Mouse (Mus musculus) heart, postnatal 10 days (tissue): ENCODE results near the gene Zc3h12c. TPM values are rescaled to one million over a fixed set of nuclear protein-coding genes. Genes with fewer than 3 reads are reported as not detected.
A peak's percentile ranks its signal among the peaks of the same experiment; 100 is the strongest.
"Not testable (repeated sequence)": the region's sequence is repeated elsewhere in the genome, so short reads cannot be mapped to it uniquely, and the experiment has no call there.

Experiments used
- DNase-seq, 2 experiments: peaks; one replicate each; pipeline ENCODE4 v3.0.0; 2021
- intact Hi-C: fragments of 180-260 bp; cut with DNase I; formaldehyde crosslinking; loops from one replicate; pipeline ENCODE4 v1.15.1; 2025
- total RNA-seq, 2 experiments: library from RNA; stranded (reverse); gene quantifications; 2 replicates each; pipeline ENCODE4 v1.2.3; 2021

Gene Zc3h12c
- total RNA-seq, 2 experiments from 2014 or later = 11.9 to 14.1 TPM

DNA sequence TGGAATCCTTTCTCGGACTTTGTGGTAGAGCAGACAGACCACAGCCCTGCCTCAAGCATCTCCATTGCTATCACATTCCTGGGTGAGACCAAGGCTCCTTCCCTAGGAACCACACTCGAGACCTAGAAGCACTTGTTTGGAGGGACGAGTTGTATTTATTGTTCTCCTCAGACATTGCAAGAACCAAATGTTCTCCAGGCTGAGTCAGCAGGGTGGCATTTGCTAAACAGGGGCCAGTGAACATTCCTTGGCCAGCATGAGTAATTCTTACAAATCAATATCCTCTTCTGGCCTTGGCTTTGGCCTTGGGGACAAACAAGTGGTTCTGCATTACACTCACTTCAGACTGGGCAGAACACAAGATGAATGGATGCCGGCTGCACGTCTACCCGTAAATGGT, 62.9 kb downstream of the Zc3h12c start:
- DNase-seq = no peak
- intact Hi-C loops = no loop called here

DNA sequence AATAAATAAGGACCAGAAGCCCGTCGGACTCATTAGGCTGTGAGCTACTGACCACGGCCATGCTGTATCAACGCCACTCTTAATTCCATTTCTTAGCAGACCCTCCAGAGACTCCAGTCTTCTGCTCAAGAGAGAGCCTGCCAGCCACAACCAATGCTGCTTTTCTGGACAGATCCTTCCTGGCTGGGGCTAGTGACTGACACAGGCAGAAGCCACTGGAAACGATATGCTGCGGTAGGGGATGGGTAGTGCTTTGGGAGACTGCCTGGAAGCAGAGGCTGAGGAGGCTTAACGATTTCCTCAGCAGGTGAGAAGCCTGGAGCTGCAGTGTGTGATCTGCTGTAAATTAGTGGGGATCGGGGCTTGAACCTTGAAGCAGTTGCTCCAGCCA, 64.2 kb downstream of the Zc3h12c start:
- intact Hi-C loops = no loop called here
- no peak for DNase-seq

DNA sequence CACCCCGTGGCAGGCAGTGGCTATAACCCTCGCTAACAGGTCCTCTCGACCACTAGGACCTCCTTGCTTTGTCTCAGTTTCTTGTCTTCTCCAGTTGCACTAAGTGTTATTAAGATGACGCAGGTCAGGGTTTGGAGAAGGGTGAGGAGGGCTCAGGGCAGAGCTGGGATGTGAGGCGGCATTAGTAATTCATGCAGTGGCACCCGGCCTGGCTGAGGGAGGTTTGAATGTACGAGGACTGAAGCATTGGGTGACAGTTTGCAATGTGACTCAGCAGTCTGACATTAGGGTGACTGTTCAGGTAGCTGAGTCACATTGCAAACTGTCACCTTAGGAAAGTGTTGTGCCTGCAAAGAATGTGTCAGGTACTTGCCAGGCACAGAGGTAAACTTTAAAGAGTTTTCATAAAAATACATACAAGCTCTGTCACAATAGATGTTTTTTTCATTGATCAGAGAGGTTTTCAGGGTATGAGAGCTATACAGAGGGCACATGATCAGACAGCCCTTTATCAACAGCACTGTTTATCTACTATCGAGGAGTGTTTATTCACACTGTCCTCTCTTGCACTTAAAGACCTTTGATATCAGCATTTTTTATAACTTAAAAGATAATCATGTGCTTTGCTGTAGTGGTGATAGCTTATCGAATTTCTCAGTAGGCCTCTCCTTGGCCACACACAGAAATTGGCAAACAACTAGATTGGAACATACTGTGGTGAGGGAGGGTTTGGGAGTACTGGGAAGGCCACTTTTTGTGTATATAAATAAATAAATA, 64.7 kb downstream of the Zc3h12c start:
- no peak for DNase-seq
- intact Hi-C loops = no loop called here

DNA sequence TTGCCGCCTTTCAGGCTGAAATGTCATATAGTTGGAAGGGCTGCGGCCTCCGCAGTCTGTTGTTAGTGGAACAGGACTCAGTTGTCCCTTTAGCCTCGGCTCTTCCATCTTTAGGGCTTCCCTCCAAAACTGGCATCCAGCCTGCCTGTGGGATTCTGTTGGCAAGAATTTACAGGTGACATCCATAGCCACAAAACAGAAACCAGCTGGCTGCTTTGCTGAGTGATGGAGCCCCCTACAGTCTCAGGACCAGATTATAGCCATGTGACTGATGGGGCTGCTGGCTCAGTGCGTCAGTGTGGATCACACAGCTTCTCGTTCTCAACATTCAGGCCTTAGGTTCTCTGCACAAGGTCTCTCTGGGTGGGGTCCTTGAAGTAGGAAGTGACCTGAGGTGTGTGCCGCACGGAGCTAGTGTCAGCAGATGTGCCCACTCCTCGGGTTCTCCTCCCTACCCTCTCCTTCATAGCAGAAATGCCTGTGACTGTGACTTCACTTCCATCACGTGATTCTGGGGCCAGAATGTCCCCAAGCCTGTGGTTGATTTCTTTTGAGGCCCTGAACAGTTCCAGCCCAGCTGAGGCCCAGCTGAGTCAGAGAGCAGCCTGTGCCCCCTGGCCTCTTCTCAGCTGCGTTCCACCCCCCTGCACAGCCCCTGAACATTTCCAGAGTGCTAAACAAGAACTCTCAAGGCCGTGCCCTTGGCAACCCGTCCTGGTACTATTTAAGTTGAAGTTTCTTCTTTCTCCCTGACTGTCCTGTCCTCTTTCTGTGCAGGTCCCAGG, 66.1 kb downstream of the Zc3h12c start:
- intact Hi-C loops = no loop called here
- DNase-seq = no peak

DNA sequence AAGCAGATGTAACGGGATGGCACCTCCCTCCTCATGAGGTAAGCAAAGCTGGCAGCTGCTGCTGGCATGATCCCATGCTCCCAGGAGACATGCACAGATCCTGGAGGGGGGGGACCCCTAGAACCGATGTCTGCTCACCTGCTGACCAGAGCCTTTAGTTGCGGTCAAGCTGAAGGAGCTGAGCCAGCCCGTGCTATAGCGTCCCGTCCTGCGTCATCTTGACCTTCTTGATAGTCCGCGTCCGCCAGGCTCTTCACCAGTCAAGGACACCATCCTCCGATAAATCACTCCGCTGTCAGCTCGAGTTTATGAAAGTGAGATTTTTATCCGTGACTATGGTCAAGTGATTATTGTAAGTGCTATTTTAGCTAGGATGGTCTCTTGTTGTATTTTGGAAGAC, 67.9 kb downstream of the Zc3h12c start:
- no peak for DNase-seq
- intact Hi-C loops = no loop called here

DNA sequence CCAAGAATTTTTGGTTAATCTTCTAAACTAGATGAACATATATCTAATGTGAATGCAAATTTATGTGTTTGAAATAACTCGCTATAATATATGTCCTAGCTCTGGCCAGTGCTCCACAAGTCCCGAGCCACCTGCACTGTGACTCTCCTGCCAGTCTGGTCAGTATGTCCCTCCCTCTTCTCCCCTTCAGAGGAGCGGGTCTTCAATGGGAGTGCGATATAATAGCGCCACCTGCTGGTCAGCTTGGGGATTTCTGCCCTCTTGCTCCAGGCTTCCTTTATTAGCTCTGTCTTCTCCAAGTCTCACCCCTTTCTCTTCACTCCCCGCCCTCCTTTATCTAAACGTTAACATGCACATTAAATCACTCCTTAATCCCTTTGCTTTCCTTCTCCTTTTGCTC, 69.8 kb downstream of the Zc3h12c start:
- peak; percentile 86 to 90 for DNase-seq
- intact Hi-C loops = loop anchor here (1.0 to 10.0 kb wide), 7 partner anchors 51 to 934 kb away; partner anchors contain the start of genes Arhgap20, Gm32742 and Rdx

DNA sequence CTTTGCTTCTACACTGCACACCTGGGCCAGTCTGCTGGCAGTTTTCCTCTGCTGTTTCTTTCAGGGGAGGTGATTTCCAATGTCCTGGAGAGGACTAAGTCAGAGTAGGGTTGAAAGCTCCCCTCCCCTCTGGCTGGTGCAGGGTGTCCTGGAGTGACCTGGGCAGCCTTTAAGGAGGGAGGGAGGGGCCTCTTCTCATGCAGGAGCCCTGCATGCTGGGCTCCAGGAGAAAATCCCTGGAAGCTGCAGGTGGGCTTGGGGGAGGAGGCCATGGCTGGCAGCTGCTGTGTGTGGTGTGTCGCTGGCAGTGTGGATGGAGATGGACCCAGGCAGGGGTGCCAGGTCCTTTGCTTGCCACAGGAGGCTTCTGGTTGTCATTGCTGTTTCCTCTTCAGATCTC, 71.0 kb downstream of the Zc3h12c start:
- DNase-seq = no peak
- intact Hi-C loops = loop anchor here (5.0 to 10.0 kb wide), 4 partner anchors 50 to 933 kb away; partner anchors contain the start of genes Arhgap20, Gm32742 and Rdx

DNA sequence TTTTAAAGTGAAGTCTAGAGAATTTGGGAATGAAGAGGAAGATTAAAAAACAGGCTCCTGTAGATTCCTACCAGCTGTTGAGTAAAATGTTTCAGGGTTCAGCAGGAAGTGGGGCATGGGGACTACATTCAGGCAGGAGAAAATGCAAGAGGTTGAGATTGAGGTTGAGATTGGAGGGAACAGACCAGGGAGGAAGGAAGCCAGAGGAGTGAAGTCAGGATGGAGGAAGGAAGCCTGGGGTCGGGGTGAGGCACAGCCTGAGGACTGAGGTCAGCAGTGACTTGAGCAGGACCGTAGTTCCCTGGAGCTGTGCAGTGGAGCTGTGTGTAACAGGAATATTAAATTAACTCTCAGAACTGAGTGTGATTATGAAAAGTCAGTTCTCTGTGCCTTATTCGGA, 72.7 kb downstream of the Zc3h12c start:
- intact Hi-C loops = loop anchor here (5.0 to 10.0 kb wide), 4 partner anchors 48 to 931 kb away; partner anchors contain the start of genes Arhgap20, Gm32742 and Rdx
- DNase-seq = no peak

DNA sequence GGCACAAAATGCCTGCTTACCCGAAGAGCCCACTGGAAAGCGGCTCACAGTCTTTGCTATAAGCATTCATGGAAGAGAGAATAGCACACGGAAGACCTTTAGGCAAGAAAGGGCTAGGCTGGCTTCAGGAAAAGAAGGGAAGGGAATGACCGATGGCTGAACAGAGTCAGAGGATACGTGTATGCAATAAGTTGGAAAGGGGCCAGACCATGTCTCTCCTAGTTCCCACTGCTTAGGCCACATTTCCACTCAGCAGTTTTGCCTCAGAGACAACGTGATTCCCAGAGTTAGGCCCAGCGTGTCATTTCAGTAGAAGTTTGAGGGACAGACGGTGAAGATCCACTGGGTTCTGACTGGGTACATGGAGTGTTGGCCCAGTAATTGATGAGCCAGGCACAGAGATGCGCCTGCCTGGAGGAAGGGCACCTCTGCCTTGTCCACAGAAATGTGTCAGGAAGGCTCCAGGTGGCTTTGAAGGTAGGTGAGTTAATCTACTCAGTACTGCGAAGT, 73.8 kb downstream of the Zc3h12c start:
- DNase-seq = no peak
- intact Hi-C loops = loop anchor here (10.0 kb wide), 2 partner anchors 760 to 930 kb away; partner anchors contain the start of gene Gm32742

DNA sequence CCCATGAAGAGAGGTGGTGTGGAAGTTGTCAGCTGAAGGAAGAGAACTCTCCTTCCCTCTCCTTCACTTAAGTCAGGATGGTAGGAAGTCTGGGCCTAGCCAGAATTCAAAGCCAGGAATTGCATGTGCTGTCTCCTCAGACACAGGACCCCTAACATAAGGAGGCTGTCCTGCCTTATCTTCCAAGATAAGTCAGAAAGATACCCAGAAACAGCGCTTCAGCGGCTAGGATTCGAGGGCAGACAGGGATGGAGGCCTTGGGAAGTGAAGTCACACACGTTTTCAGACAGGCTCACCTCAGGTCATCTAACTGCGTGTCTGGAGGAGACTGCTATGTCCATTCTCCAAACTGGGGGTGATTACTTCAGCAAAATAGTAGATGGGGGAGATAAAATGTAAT, 74.4 kb downstream of the Zc3h12c start:
- DNase-seq = no peak
- intact Hi-C loops = loop anchor here (10.0 kb wide), 2 partner anchors 759 to 929 kb away; partner anchors contain the start of gene Gm32742

DNA sequence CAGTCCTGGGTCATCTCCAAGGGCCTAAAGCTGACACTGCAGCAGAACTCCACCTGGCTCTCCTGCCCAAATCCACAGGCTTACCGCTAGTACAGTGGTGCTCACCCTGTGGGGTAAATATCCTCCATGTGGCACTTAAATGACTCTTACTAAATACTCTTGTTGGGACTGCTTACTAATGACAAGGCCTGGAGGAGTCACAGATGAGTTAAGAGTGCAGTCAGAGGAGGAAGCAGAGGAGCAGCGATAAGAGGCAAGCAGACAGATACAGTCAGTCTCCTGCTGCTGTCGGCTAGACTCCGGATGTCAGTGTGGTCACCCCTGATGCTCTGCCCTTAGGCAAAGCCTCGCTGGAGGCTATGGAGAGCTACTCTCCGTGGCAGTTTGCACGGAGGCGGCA, 75.3 kb downstream of the Zc3h12c start:
- no peak for DNase-seq
- intact Hi-C loops = loop anchor here (10.0 kb wide), 2 partner anchors 758 to 928 kb away; partner anchors contain the start of gene Gm32742

DNA sequence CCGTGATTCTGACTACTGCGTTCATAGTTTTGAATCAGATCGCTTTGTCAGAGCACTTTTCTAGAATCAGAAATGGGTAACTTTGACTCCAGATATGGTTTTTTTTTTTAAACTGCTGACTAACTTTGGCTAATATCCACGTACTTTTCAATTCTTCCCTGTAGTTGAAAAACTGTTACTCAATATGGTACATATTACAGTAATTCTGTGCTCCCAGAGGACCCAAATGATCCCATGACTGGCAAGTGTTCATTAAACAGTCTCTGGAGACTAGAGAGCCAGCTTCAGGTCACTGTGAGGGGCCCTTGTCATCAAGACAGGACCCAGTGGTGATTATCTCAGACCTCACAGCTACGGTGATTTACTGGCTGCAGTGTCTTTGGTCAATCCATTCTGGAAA, 76.1 kb downstream of the Zc3h12c start:
- no peak for DNase-seq
- intact Hi-C loops = loop anchor here (10.0 kb wide), 2 partner anchors 758 to 928 kb away; partner anchors contain the start of gene Gm32742

DNA sequence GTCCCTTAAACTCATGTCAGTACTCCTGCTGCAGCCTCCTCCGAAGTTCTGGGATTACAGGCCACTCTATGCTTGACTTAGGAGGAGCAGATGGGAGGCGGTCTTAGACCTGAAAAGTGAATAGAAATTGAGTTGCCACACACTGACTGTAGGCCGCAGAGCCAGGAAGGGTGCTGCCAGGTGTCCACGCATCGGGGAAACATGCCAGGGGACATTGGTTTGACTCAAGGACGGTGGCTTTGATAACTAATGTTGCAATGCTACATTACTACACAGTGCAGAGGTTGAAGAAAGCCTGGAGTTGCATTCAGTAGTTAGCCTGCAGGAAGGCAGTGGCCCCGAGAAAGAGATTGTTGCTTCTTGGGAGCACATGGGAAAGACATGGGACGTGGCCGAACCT, 76.6 kb downstream of the Zc3h12c start:
- intact Hi-C loops = loop anchor here (10.0 kb wide), 2 partner anchors 757 to 927 kb away; partner anchors contain the start of gene Gm32742
- peak; percentile 35 to 56 for DNase-seq

DNA sequence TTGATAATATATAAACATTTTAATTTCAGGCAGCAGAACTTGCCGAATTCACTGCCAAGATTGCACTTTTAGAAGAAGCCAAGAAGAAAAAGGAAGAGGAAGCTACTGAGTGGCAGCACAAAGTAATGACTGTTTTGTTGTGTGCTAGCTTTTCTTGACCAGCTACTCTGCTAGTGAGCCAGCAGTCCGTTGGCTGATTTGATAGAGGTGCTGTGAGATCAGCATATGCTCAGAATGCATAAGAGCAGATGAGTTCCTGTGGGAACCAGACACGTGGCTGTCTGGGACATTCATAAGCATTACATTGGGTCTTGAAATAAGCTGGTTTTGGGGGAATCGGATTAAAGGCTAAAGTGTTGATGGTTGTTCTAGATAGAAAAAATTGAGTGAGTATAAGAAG, 86.0 kb downstream of the Zc3h12c start:
- intact Hi-C loops = no loop called here
- no peak for DNase-seq

DNA sequence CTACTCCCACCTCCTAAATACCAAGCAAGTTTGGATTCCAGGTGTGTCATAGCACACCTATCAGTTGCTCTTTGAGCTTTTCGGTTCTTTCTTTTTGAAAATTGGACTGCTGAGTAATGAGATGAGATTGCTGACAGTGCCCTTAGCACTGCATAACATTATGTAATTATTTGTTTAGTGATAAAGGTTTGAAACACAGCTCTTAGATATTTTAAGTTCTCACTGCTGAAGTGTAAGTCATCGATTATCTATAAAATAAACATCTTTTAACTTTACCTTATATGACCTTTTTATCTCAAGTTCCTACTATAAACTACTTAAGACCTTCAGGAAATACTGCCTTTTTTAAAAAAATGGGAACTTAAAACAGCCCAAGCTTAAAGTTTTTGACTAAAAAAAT, 86.4 kb downstream of the Zc3h12c start:
- intact Hi-C loops = no loop called here
- DNase-seq = no peak

DNA sequence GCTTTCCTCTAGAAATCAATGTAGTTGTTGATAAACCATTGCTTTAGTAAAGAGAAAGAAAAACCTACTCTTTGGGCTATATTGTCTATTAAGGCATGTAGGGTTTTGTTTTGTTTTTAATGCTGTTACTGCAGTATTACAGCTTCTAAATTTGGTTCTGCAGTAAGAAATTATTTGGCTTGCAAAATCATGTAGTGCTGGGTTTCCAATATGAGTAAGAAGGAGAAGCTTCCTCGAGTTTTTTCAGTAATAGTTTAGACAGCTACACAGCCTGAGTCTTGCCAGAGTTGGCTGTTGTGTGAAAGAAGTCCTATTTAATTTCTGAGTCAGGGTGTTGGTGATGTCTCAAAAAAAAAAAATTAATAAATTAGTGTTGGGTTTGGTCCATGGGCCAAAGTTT, 90.7 kb downstream of the Zc3h12c start:
- no peak for DNase-seq
- intact Hi-C loops = no loop called here

DNA sequence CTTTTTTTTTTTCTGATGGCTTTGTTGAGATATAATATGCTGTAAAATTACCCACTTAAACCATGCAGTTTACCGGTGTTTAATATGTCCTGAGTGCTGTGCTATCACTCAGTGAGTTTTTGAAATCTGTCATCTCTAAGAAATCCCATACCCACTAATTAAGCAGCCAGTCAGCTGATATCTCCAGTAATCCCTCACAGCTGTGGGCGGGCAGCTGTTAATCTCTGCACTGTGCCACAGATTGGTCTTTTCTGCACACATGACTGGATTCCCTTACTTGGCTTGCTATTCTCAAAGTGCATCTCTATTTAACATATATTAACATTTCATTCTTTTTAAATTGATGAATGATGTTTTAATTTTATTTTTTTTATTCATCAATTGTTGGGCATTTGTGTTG, 92.3 kb downstream of the Zc3h12c start:
- intact Hi-C loops = no loop called here
- no peak for DNase-seq

DNA sequence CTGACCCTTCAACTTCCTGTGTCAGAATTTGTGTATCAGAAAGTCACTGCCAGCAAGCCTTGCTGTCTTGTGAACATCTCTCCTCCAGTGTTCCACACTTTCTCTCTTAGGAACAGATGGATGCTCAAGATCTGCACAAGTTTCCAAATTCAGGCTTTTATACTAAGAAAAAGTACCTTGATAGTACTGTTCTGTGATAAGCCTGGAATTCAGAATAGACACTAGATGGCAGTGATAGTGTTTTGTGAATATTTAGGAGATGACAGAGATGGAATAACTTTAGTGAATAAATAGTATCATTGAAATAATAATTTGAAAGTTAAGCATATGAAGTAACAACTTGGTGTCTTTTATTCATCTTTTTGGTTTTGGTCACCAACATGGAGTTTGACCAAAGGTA, 96.2 kb downstream of the Zc3h12c start:
- intact Hi-C loops = no loop called here
- no peak for DNase-seq

DNA sequence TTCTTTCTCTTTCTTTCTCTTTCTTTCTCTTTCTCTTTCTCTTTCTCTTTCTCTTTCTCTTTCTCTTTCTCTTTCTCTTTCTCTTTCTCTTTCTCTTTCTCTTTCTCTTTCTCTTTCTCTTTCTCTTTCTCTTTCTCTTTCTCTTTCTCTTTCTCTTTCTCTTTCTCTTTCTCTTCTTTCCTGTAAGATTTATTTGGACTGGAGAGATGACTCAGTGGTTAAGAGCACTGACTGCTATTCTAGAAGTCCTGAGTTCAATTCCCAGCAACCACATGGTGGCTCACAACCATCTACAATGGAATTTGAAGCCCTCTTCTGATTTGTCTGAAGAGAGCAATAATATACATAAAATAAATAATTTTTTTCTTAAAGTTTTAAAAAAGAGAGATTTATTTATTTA, 97.0 kb downstream of the Zc3h12c start:
- DNase-seq, intact Hi-C loops: not testable (repeated sequence)

DNA sequence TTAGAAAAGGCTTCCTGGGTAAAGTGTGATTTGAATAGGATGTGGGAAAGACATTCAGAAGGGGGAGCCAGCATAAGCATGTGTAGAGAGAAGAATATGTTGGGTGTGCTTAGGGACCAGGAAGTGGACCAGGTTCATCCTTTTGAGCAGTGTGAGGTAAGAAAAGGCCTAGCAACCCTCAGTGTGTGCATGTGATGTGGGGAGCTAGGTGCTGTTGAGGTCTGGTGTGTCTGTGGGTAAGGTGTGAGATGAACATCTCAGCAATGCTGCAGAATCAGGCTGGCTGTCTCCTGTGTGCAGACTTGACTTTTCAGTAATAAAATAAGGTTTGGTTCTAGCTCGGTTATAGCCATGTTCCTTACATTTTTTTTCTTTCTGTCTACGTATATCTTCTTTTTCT, 98.3 kb downstream of the Zc3h12c start:
- no peak for DNase-seq
- intact Hi-C loops = no loop called here
